Mouse (Mus musculus) myocyte (in vitro differentiated cells): ENCODE data around the gene Zwilch. TPM values are rescaled to one million over a fixed set of nuclear protein-coding genes. Genes with fewer than 3 reads are reported as not detected.
A peak's percentile ranks its signal among the peaks of the same experiment; 100 is the strongest.
"Not testable (repeated sequence)": the region's sequence is repeated elsewhere in the genome, so short reads cannot be mapped to it uniquely, and the experiment has no call there.

Experiments used
- H3K27me3 ChIP-seq: one replicate; pipeline ENCODE4 v1.6.1; 2011; ENCODE audit not compliant: control insufficient read depth, insufficient read depth, insufficient read length
- H3K36me3 ChIP-seq: one replicate; pipeline ENCODE4 v1.6.1; 2011; ENCODE audit not compliant: control insufficient read depth, insufficient read depth
- H3K4me2 ChIP-seq: one replicate; pipeline ENCODE4 v1.6.1; 2011; ENCODE audit warnings: low read depth, control low read depth
- H3K4me3 ChIP-seq: one replicate; pipeline ENCODE4 v1.5.1; 2011; ENCODE audit warnings: mild to moderate bottlenecking, control low read depth, moderate library complexity
- H3K79me2 ChIP-seq: one replicate; pipeline ENCODE4 v1.6.1; 2011; ENCODE audit not compliant: control insufficient read depth, insufficient read depth
- H3ac ChIP-seq: one replicate; pipeline ENCODE4 v1.6.1; 2011; ENCODE audit not compliant: control insufficient read depth, insufficient read length
- CEBPB ChIP-seq: IDR thresholded peaks from 2 replicates; pipeline ENCODE4 v1.6.1; 2011; ENCODE audit warnings: mild to moderate bottlenecking, moderate library complexity; ENCODE audit not compliant: poor library complexity, insufficient read depth, severe bottlenecking
- E2F4 ChIP-seq: IDR thresholded peaks from one replicate; pipeline ENCODE4 v1.6.1; 2011; ENCODE audit warnings: mild to moderate bottlenecking, control low read depth, moderate library complexity; ENCODE audit not compliant: insufficient read depth
- MAX ChIP-seq: IDR thresholded peaks from one replicate; pipeline ENCODE4 v1.6.1; 2011; ENCODE audit warnings: low read depth, mild to moderate bottlenecking, control low read depth
- MYOD1 ChIP-seq, 3 experiments: IDR thresholded peaks; one replicate each; pipeline ENCODE4 v1.6.1; 2011; ENCODE audit warnings: control low read depth in 2 of 3, low read depth in 2 of 3, mild to moderate bottlenecking in 2 of 3, moderate library complexity in 1 of 3; ENCODE audit not compliant: insufficient read length in 2 of 3, control insufficient read depth in 1 of 3
- MYOG ChIP-seq, 3 experiments: IDR thresholded peaks; one replicate each; pipeline ENCODE4 v1.6.1; 2011; ENCODE audit warnings: control low read depth in 2 of 3, low read depth in 2 of 3, mild to moderate bottlenecking in 2 of 3; ENCODE audit not compliant: insufficient read length in 2 of 3, control insufficient read depth in 1 of 3, insufficient read depth in 1 of 3
- POLR2A ChIP-seq: IDR thresholded peaks from one replicate; pipeline ENCODE4 v1.6.1; 2011; ENCODE audit warnings: low read depth, mild to moderate bottlenecking, control low read depth, moderate library complexity; ENCODE audit not compliant: insufficient read length
- POLR2AphosphoS2 ChIP-seq: IDR thresholded peaks from one replicate; pipeline ENCODE4 v1.6.1; 2011; ENCODE audit warnings: low read depth, control low read depth; ENCODE audit not compliant: insufficient read length
- REST ChIP-seq: IDR thresholded peaks from one replicate; pipeline ENCODE4 v1.6.1; 2011; ENCODE audit warnings: mild to moderate bottlenecking, control low read depth, moderate library complexity; ENCODE audit not compliant: insufficient read depth, insufficient read length
- SRF ChIP-seq: IDR thresholded peaks from one replicate; pipeline ENCODE4 v1.6.1; 2011; ENCODE audit warnings: low read depth; ENCODE audit not compliant: control insufficient read depth, insufficient read length
- TCF12 ChIP-seq: IDR thresholded peaks from one replicate; pipeline ENCODE4 v1.6.1; 2011; ENCODE audit warnings: mild to moderate bottlenecking, control low read depth; ENCODE audit not compliant: poor library complexity, insufficient read depth, severe bottlenecking
- TCF3 ChIP-seq: IDR thresholded peaks from one replicate; pipeline ENCODE4 v1.6.1; 2011; ENCODE audit warnings: low read depth, control low read depth; ENCODE audit not compliant: insufficient read length
- USF1 ChIP-seq: IDR thresholded peaks from one replicate; pipeline ENCODE4 v1.6.1; 2011; ENCODE audit warnings: low read depth, mild to moderate bottlenecking, control low read depth, moderate library complexity
- polyA plus RNA-seq: library from polyadenylated mRNA; unstranded; fragments of >200 nt; fragmentation: generic; extraction: Trizol; gene quantifications from one replicate; pipeline ENCODE4 v1.2.1, GENCODE M21; 2012; ENCODE audit warnings: missing spikeins

Zwilch gene
- polyA plus RNA-seq, 1 experiment: 7.1 TPM

DNA sequence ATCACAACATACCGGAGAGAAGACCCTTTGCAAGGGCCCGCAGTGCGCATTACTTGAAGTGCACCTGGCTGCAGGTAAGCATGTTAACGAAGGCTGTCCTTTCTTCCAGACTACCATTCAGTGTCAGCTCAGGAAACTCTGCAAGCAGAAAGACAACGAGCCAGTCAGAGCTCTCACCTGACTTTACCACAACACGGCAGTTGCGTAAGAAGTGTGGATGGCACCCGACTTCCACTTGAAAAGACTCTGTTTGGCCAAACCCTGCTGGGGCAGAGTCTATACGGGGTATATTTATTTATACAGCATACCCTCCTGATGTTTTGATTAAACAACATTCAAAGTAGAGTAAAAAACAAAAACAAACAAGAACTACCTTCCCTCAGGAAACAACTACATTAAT lies 33.0 kb downstream of the Zwilch start:
- H3K4me3 ChIP-seq: no peak overlapping the region
- no peak overlapping the region for H3K4me2 ChIP-seq
- no peak for TF ChIP-seq TCF3
- no peak for TF ChIP-seq USF1
- H3K27me3 ChIP-seq: no peaks in the 10 kb centered on the region
- H3K79me2 ChIP-seq: no peaks in the 10 kb centered on the region
- H3ac ChIP-seq: no peak overlapping the region
- peaks cover 24% of the 10 kb centered on the region for H3K36me3 ChIP-seq

DNA sequence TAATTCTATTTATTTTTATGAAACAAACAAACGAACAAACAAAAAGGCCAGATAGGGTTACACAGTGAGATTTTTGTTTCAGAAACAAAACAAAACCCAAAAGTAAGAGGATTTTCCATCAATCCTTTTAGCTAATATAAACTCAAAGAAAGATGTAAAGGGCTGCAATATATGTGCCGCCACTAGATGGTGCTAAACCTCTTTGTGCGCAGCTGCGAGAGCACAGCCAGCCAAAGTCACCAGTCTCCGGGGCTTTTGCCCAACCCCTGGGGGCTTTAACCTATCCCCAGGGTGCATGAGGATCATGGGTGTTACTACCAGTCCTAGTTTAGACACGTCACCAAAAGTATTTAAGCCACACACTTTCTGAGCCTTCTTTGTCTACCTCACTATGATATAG lies 34.0 kb downstream of the Zwilch start:
- not testable (repeated sequence) for H3K79me2 ChIP-seq, H3K4me3 ChIP-seq, H3K27me3 ChIP-seq, H3ac ChIP-seq
- H3K36me3 ChIP-seq: peaks cover 21% of the 10 kb centered on the region
- H3K4me2 ChIP-seq: peak overlapping the region; percentile 32

GRCm38 (mm10) chr9:64131623-64132022 lies 41.3 kb downstream of the Zwilch start:
- no peaks in the 10 kb centered on the region for H3K79me2 ChIP-seq
- no peaks in the 10 kb centered on the region for H3K36me3 ChIP-seq
- no peak overlapping the region for H3K4me2 ChIP-seq
- TF ChIP-seq REST: no peak
- TF ChIP-seq MYOD1 (IDR thresholded peaks at IDR 0.05; ENCODE audit: control insufficient read depth in 1 of 3, insufficient read length in 2 of 3, low read depth in 2 of 3): no peak
- TF ChIP-seq POLR2A: no peak
- TF ChIP-seq CEBPB: no peak
- TF ChIP-seq USF1: no peak
- TF ChIP-seq MAX: no peak
- no peak for TF ChIP-seq POLR2AphosphoS2
- TF ChIP-seq MYOG (IDR thresholded peaks at IDR 0.05; ENCODE audit: control insufficient read depth in 1 of 3, insufficient read depth in 1 of 3, insufficient read length in 2 of 3, low read depth in 2 of 3): no peak
- no peak for TF ChIP-seq SRF
- TF ChIP-seq TCF12: no peak
- TF ChIP-seq E2F4: no peak
- TF ChIP-seq TCF3: no peak
- H3K4me3 ChIP-seq: no peak overlapping the region
- H3ac ChIP-seq: no peak overlapping the region
- no peaks in the 10 kb centered on the region for H3K27me3 ChIP-seq

- no peak overlapping the region for H3ac ChIP-seq
- no peaks in the 10 kb centered on the region for H3K27me3 ChIP-seq
- TF ChIP-seq MAX (no peak), REST (no peak), POLR2A (no peak), E2F4 (no peak), TCF3 (no peak), MYOG (IDR thresholded peaks at IDR 0.05; ENCODE audit: control insufficient read depth in 1 of 3, insufficient read depth in 1 of 3, insufficient read length in 2 of 3, low read depth in 2 of 3) (no peak), CEBPB (no peak), TCF12 (no peak), POLR2AphosphoS2 (no peak), MYOD1 (IDR thresholded peaks at IDR 0.05; ENCODE audit: control insufficient read depth in 1 of 3, insufficient read length in 2 of 3, low read depth in 2 of 3) (no peak), USF1 (no peak), SRF (no peak)
- no peak overlapping the region for H3K4me2 ChIP-seq
- H3K36me3 ChIP-seq: no peaks in the 10 kb centered on the region
- H3K4me3 ChIP-seq: no peak overlapping the region
- no peaks in the 10 kb centered on the region for H3K79me2 ChIP-seq
Observed at GRCm38 (mm10) chr9:64126121-64126520, 46.8 kb downstream of the Zwilch start.

DNA sequence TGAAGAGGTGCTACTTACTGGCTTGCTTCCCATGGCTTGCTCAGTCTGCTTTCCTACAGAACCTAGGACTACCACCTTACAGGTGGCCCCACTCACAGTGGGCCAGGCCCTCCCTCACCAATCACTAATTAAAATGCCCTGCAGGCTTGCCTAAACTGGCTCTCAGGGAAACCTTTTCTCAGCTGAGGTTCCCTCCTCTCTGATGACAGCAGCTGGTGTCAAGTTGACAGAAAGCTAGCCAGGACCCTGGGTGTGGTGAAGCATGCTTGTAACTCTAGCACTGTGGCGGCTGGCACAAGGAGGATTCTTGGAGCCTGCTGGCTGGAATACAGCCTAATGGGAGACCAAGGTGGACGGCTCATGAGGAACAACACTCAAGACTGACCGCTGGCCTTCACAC lies 47.6 kb downstream of the Zwilch start:
- Histone ChIP-seq H3K4me3 (no peak overlapping the region), H3K79me2 (no peaks in the 10 kb centered on the region), H3K4me2 (peak overlapping the region; percentile 34), H3K27me3 (no peaks in the 10 kb centered on the region), H3ac (no peak overlapping the region), H3K36me3 (no peaks in the 10 kb centered on the region)
- TF ChIP-seq POLR2A (no peak), MYOD1 (IDR thresholded peaks at IDR 0.05; ENCODE audit: control insufficient read depth in 1 of 3, insufficient read length in 2 of 3, low read depth in 2 of 3) (peak in 1 of 3 experiments; percentile 55), MYOG (IDR thresholded peaks at IDR 0.05; ENCODE audit: control insufficient read depth in 1 of 3, insufficient read depth in 1 of 3, insufficient read length in 2 of 3, low read depth in 2 of 3) (peak in 2 of 3 experiments; percentile 8 to 61)

DNA sequence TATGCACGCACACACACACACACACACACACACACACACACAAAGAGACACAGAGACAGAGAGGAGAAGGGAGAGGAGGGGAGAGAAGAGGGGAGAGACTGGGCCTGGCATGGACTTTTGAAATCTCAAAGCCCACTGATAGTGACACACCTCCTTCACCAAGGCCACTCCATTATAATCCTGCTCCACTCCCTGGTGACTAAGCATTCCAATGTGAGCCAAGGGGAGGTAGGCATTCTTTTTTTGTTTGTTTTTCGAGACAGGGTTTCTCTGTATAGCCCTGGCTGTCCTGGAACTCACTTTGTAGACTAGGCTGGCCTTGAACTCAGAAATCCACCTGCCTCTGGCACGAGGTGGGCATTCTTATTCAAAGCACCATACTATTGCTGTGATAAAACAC lies 48.1 kb downstream of the Zwilch start:
- not testable (repeated sequence) for H3K36me3 ChIP-seq, H3K27me3 ChIP-seq, H3K79me2 ChIP-seq, H3K4me3 ChIP-seq, H3ac ChIP-seq
- H3K4me2 ChIP-seq: peak overlapping the region; percentile 34
